Mouse (Mus musculus) limb, embryonic 11.5 days (tissue): ENCODE measurements around the gene Sdf2l1. TPM values are rescaled to one million over a fixed set of nuclear protein-coding genes. Genes with fewer than 3 reads are reported as not detected.

Source experiments
- ATAC-seq: fragments of 200-750 bp; cut with Nextera tagmentation; 2 replicates; pipeline ENCODE4 v1.8.0; 2017; ENCODE audit warnings: low read depth; ENCODE audit not compliant: insufficient number of reproducible peaks, low FRiP score, low TSS enrichment
- DNase-seq: peaks from one replicate; pipeline ENCODE4 v3.0.0-alpha.2; 2015; ENCODE audit warnings: low spot score
- H3K27ac ChIP-seq: fragments of 300-500 bp; sonication (generic); replicated peaks from 2 replicates; pipeline ENCODE4 v1.5.1; 2014; ENCODE audit warnings: low read depth, mild to moderate bottlenecking, low read length
- H3K27me3 ChIP-seq: fragments of 300-500 bp; sonication (generic); 2 replicates; pipeline ENCODE4 v1.6.1; 2014; ENCODE audit warnings: mild to moderate bottlenecking, low read length, mixed read lengths; ENCODE audit not compliant: control insufficient read depth, insufficient read depth
- H3K36me3 ChIP-seq: fragments of 300-500 bp; sonication (generic); 2 replicates; pipeline ENCODE4 v1.6.1; 2014; ENCODE audit warnings: mild to moderate bottlenecking, low read length, moderate library complexity, mixed read lengths; ENCODE audit not compliant: control insufficient read depth, insufficient read depth
- H3K4me1 ChIP-seq: fragments of 300-500 bp; sonication (generic); 2 replicates; pipeline ENCODE4 v1.6.1; 2014; ENCODE audit warnings: low read length, mixed read lengths; ENCODE audit not compliant: control insufficient read depth, insufficient read depth
- H3K4me2 ChIP-seq: fragments of 300-500 bp; sonication (generic); 2 replicates; pipeline ENCODE4 v1.6.1; 2014; ENCODE audit warnings: low read depth, mild to moderate bottlenecking, moderate library complexity; ENCODE audit not compliant: severe bottlenecking
- H3K4me3 ChIP-seq: fragments of 300-500 bp; sonication (generic); 2 replicates; pipeline ENCODE4 v1.5.1; 2014; ENCODE audit warnings: low read depth, low read length
- H3K9ac ChIP-seq: fragments of 300-500 bp; sonication (generic); 2 replicates; pipeline ENCODE4 v1.6.1; 2014; ENCODE audit warnings: mild to moderate bottlenecking, low read length
- H3K9me3 ChIP-seq: fragments of 300-500 bp; sonication (generic); 2 replicates; pipeline ENCODE4 v1.6.1; 2016; ENCODE audit warnings: low read length; ENCODE audit not compliant: control insufficient read depth
- WGBS: fragments of 180-500 bp; shearing (Covaris S2); extraction: QIAGEN DNeasy Blood & Tissue Kit; methylation state at CpG from one replicate; pipeline ENCODE4 v1.1.7; 2014; 5-methylcytosine and 5-hydroxymethylcytosine counted together
- polyA plus RNA-seq: library from polyadenylated mRNA; unstranded; fragments of >200 nt; fragmentation: Nextera tagmentation; extraction: Ambion mirVana; gene quantifications from 2 replicates; pipeline ENCODE4 v1.2.1, GENCODE M21; 2014

The Sdf2l1 gene
- polyA plus RNA-seq, 1 experiment from 2014 or later, result 65.8 TPM

DNA sequence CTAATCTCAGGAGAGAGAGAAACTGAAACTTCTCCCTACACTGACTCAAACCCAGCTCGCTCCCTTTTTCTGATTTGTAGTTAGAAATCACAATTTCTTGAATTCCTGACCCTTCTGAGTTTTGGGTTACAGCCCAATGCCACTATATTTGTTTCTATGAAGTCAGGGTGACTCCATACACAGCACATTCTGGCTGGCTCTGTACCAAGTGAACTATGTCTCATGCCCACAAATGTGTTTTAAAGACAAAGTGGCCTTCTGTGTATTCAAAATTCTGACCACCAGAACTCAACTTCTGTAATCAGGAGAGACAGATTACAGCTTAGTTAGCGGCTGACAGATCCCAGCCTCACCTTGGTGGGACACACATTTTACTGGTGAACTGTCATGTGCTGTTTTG lies 22.2 kb upstream of the Sdf2l1 start:
- DNase-seq (no peak), ATAC-seq (no peak)
- Histone ChIP-seq H3K9ac (no peak overlapping the region), H3K9me3 (no peaks in the 10 kb centered on the region), H3K4me3 (no peak overlapping the region), H3K36me3 (peaks cover 10% of the 10 kb centered on the region), H3K4me2 (no peak overlapping the region), H3K27ac (no peak overlapping the region), H3K27me3 (no peaks in the 10 kb centered on the region), H3K4me1 (no peaks in the 10 kb centered on the region)
- WGBS, result 90% methylated on average over 2 of the region's 2 CpGs

DNA sequence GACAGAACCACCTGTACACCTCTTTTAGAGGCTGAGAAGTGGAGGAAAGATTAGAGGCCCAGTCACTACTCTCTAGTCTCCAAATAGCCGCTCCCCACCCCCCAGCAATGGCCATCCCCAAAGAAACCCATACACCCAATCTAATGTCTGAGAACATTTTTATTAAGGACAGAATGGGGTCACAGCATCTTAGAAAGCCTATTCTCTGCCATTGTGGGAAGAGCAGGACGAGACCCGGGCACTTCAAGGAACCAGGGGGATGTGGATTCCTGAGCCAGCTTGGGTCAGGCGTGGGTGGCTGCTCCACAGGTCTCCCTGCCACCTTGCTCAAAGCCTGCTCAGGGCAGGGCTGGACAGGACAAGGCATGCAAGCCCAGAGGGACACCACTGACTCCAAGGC lies 19.7 kb upstream of the Sdf2l1 start:
- no peak for ATAC-seq
- Histone ChIP-seq H3K9ac (no peak overlapping the region), H3K36me3 (0 out of 2 replicates have a peak, but pooled peaks cover 4% of the 10 kb centered on the region), H3K4me1 (peaks cover 11% of the 10 kb centered on the region; the same call in 1 of the 2 replicates), H3K27ac (no peak overlapping the region), H3K4me2 (no peak overlapping the region), H3K27me3 (peaks cover 6% of the 10 kb centered on the region), H3K4me3 (no peak overlapping the region), H3K9me3 (no peaks in the 10 kb centered on the region)
- 96% methylated on average over 4 of the region's 4 CpGs for WGBS
- no peak for DNase-seq

DNA sequence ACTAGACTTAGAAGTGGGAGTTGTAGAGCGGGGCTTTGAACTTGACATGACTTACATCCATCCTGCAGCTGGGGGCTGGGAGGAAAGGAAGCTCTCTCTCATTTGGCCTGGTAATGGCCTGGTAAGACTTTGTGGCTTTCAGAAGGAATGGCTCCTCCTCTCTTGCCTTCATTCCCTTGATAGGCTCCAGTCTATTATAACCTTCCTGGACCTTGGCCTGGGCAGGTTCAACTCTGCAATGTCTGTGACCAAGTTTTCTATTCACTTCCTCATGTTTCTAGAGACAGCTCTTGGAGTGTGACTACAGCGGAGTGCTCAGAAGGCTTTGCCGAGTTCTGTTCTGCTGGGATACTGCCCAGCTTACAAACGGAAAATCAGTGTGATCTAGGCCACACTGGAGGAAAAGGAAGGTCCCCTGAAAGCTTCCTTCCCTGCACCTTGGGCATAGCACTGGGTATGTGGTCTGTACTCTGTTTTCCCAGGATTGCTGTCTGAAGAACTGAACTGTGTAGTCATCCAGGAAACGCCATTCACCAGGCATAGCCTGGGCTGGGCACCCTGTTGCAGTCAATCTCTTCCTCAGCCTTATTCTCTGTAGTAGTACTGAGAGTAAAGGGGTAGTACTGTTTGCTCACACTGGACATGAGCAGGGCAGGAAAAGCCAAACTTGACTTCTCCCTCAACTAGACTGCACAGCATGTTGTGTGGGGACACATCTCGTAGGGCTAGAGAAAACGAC lies 18.5 kb upstream of the Sdf2l1 start:
- H3K27me3 ChIP-seq, result peaks cover 6% of the 10 kb centered on the region
- WGBS, result 85% methylated on average over 7 of the region's 7 CpGs
- ATAC-seq, result no peak
- H3K27ac ChIP-seq, result no peak overlapping the region
- no peak overlapping the region for H3K4me2 ChIP-seq
- H3K9me3 ChIP-seq, result no peaks in the 10 kb centered on the region
- H3K9ac ChIP-seq, result no peak overlapping the region
- H3K4me1 ChIP-seq, result peaks cover 11% of the 10 kb centered on the region; the same call in 1 of the 2 replicates
- no peak overlapping the region for H3K4me3 ChIP-seq
- 0 out of 2 replicates have a peak, but pooled peaks cover 4% of the 10 kb centered on the region for H3K36me3 ChIP-seq
- DNase-seq, result no peak

DNA sequence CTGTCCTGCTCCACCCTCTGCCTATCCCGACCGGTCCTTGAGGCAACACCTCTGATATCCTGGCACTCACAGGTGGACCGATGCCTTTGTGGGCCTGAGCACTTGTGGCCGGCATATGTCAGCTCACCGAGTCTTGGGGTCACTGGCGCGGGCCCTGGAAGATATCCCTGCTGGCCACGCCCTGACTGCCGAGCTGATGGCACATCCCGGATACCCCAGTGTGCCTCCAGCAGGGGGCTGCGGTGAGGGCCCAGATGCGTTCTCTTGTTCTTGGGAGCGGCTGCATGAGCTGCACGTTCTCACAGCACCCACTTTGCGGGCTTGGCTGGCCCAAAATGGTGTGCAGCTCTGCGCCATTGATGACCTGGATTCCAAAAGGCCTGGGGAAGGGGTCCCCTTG lies 15.9 kb upstream of the Sdf2l1 start:
- DNase-seq (peak; percentile 69), ATAC-seq (no peak; the same call in 1 of the 2 replicates)
- WGBS, result 8% methylated on average over 16 of the region's 16 CpGs
- H3K4me1 ChIP-seq, result peaks cover 11% of the 10 kb centered on the region; the same call in 1 of the 2 replicates
- H3K27me3 ChIP-seq, result peaks cover 6% of the 10 kb centered on the region
- no peak overlapping the region for H3K9ac ChIP-seq
- 0 out of 2 replicates have a peak, but pooled peaks cover 4% of the 10 kb centered on the region for H3K36me3 ChIP-seq
- no peak overlapping the region for H3K27ac ChIP-seq
- H3K4me3 ChIP-seq, result peak overlapping the region; percentile 55
- no peaks in the 10 kb centered on the region for H3K9me3 ChIP-seq
- peak overlapping the region; percentile 98 for H3K4me2 ChIP-seq

DNA sequence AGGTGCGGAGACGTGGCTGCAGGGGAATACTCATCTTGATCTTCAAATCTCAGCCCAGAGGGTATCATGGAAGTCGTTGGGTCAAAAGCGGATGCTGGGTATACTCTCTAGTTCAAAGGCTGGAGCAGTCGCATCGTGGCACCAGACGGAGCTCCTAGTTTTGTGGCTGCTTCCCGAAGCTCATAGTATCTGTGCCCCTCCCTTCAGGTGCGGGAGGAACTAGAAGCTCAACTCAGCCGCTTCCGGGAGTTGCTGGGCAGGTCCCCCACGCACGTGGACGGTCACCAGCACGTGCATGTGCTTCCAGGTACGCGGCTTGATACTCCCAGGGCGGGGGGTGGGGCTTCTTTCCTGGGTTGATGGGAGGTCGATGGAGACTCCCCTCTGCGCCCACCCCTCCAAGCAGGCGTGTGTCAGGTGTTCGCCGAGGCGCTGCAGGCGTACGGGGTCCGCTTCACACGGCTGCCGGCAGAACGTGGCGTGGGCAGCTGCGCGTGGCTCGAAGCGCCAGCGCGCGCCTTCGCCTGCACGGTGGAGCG lies 15.3 kb upstream of the Sdf2l1 start:
- DNase-seq, result peak; percentile 53
- ATAC-seq, result no peak
- no peak overlapping the region for H3K27ac ChIP-seq

DNA sequence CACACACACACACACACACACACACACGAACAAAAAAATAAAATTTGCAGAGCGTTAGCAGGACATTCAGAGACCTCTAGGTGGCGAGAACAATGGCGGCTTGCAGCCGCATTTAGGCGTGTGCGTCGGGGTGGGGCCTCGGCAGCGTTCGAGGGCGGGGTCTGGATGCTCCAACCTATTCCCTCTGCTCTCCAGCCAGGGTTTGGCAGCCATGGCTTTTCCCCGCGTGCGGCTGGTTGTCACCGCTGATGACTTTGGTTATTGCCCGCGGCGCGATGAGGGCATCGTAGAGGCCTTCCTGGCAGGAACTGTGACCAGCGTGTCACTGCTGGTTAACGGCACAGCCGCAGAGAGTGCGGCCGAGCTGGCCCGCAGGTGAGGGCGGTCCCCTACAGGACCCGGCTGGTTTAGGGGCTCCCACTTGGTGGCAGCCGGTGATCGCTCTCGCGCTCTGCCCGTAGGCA lies 14.6 kb upstream of the Sdf2l1 start, which contains the start of gene Ccdc116:
Gene Ccdc116 (minus strand): TSS at position 458 of the 464 bp plus-strand sequence.
- ATAC-seq (peak; percentile 77), DNase-seq (peak; percentile 89)
- Histone ChIP-seq H3K27me3 (peaks cover 6% of the 10 kb centered on the region), H3K27ac (no peak within 1 kb of the TSS), H3K4me3 (peak within 1 kb of the TSS; percentile 55), H3K36me3 (no peaks in the 10 kb centered on the region), H3K4me2 (peak within 1 kb of the TSS; percentile 98), H3K9me3 (no peaks in the 10 kb centered on the region), H3K4me1 (peaks cover 11% of the 10 kb centered on the region; the same call in 1 of the 2 replicates), H3K9ac (peak within 1 kb of the TSS; percentile 56)
- WGBS, result 0% methylated on average over 34 of the region's 34 CpGs

More for the DNA sequence above, 15.3 kb upstream of the Sdf2l1 start:
- WGBS, result under 1% methylated on average over 41 of the region's 41 CpGs
- no peaks in the 10 kb centered on the region for H3K9me3 ChIP-seq
- H3K27me3 ChIP-seq, result peaks cover 6% of the 10 kb centered on the region
- H3K36me3 ChIP-seq, result 0 out of 2 replicates have a peak, but pooled peaks cover 4% of the 10 kb centered on the region
- H3K4me3 ChIP-seq, result peak overlapping the region; percentile 55
- H3K9ac ChIP-seq, result peak overlapping the region; percentile 40
- peaks cover 11% of the 10 kb centered on the region; the same call in 1 of the 2 replicates for H3K4me1 ChIP-seq
- peak overlapping the region; percentile 98 for H3K4me2 ChIP-seq

DNA sequence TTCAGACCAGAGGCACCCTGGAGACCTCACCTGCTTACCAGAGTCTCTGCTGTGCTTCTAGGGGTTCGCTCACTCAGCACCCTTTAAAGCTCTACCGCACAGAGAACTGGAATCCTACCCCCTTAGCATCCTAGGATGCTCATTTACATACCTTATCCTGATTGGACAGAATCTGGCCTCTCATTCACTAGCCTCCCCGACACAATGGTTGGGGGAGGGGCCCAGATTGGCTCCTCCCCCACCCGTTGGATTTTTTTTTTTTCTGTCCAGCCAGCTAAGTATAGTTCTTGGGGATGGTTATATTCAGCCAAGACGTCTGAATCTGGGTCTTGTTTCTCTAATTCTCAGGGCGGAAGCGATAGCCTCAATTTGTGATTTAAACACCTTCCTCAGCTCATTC lies 12.2 kb upstream of the Sdf2l1 start, which contains the start of gene Ydjc:
Gene Ydjc (plus strand): TSS at position 283 of the 400 bp plus-strand sequence.
- Histone ChIP-seq H3K4me1 (peaks cover 11% of the 10 kb centered on the region; the same call in 1 of the 2 replicates), H3K9ac (no peak within 1 kb of the TSS), H3K9me3 (no peaks in the 10 kb centered on the region), H3K4me2 (no peak within 1 kb of the TSS), H3K27me3 (peaks cover 6% of the 10 kb centered on the region), H3K4me3 (no peak within 1 kb of the TSS), H3K36me3 (no peaks in the 10 kb centered on the region), H3K27ac (no peak within 1 kb of the TSS)
- DNase-seq (peak; percentile 44), ATAC-seq (no peak)
- 21% methylated on average over 7 of the region's 7 CpGs for WGBS

DNA sequence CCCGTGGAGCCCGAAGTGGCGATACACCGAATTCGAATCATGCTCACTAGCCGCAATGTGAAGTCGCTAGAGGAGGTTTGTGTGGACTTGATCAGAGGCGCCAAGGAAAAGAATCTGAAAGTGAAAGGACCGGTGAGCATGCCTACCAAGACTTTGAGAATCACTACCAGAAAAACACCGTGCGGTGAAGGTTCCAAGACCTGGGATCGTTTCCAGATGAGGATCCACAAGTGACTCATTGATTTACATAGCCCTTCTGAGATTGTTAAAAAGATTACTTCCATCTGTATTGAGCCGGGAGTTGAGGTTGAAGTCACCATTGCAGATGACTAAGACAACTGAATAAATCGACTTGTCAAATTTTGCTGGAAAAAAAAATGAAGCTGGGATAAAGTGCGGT lies 5.2 kb upstream of the Sdf2l1 start:
- 82% methylated on average over 15 of the region's 15 CpGs for WGBS
- ATAC-seq, result no peak
- no peak for DNase-seq
- H3K4me2 ChIP-seq, result no peak overlapping the region
- H3K27ac ChIP-seq, result no peak overlapping the region
- no peaks in the 10 kb centered on the region for H3K27me3 ChIP-seq
- no peaks in the 10 kb centered on the region for H3K9me3 ChIP-seq
- H3K4me1 ChIP-seq, result no peaks in the 10 kb centered on the region
- H3K4me3 ChIP-seq, result no peak overlapping the region
- no peaks in the 10 kb centered on the region for H3K36me3 ChIP-seq
- no peak overlapping the region for H3K9ac ChIP-seq
